Mouse (Mus musculus): ENCODE data around the gene Nhlrc2. TPM values are rescaled to one million over a fixed set of nuclear protein-coding genes. Genes with fewer than 3 reads are reported as not detected.
A peak's percentile ranks its signal among the peaks of the same experiment; 100 is the strongest.

The Nhlrc2 gene
- polyA plus RNA-seq, 1 experiment from 2014 or later: 11.5 TPM

DNA sequence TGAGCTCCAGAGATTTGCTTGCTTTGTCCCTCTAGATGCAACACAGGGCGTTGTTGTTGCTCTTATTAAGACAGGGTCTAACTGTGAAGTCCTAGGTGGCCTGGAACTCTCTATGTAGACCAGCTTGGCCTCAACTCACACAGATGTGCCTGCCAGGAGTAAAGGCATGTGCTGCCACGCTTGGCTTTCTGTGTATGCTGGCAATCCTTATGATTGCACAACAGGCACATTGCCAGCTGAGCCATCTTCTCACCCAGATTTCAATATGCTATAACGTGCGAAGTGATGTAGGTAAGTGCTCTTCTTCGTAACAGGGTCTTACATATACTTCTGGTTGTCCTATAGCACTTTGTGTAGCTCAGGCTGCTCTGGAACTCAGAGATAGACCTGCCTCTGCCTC lies 23.9 kb downstream of the Nhlrc2 start:
- no peak overlapping the region for H3K4me2 ChIP-seq (ENCODE audit: low read length)
- WGBS: 93% methylated on average over 5 of the region's 5 CpGs
- TF ChIP-seq CTCF (IDR thresholded peaks at IDR 0.05; ENCODE audit: low read depth): no peak
- no peak for DNase-seq (ENCODE audit: low spot score)
- no peaks in the 10 kb centered on the region for H3K4me1 ChIP-seq (replicated peaks; ENCODE audit: insufficient read depth, low read length)
- H3K27me3 ChIP-seq (ENCODE audit: insufficient read depth, low read length): no peaks in the 10 kb centered on the region
- H3K27ac ChIP-seq: no peak overlapping the region
- no peak overlapping the region for H3K4me3 ChIP-seq (replicated peaks; ENCODE audit: low read depth, low read length)
- no peaks in the 10 kb centered on the region for H3K9me3 ChIP-seq (replicated peaks; ENCODE audit: low read length)
- no peak for ATAC-seq (replicated peaks; ENCODE audit: low FRiP score, low read depth)
- peaks cover 5% of the 10 kb centered on the region for H3K36me3 ChIP-seq (ENCODE audit: insufficient read depth, low read length)
- no peak overlapping the region for H3K9ac ChIP-seq (ENCODE audit: low read depth, low read length)

DNA sequence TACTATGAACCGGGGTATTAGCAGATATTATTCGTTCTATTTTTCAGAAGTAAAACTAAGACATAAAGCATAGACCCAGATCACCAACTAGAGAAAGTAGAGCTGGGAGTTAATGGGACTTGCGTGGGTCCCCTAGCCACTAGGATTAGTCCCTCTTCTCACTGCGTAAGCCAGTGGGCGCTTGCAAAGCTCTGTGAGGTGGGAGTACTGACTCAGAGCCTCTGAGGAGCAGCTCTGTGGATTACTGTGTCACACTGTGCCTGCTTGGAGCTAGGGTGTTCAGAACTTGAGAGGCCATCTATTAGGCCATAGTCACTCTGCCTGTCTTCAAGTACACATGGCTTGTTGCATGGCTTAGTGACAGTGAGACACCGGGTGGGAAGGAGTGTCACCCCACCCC lies 25.1 kb downstream of the Nhlrc2 start:
- no peaks in the 10 kb centered on the region for H3K27me3 ChIP-seq (ENCODE audit: insufficient read depth, low read length)
- no peak overlapping the region for H3K4me3 ChIP-seq (replicated peaks; ENCODE audit: low read depth, low read length)
- H3K27ac ChIP-seq: no peak overlapping the region
- no peaks in the 10 kb centered on the region for H3K9me3 ChIP-seq (replicated peaks; ENCODE audit: low read length)
- no peaks in the 10 kb centered on the region for H3K4me1 ChIP-seq (replicated peaks; ENCODE audit: insufficient read depth, low read length)
- no peak for TF ChIP-seq CTCF (IDR thresholded peaks at IDR 0.05; ENCODE audit: low read depth)
- DNase-seq (ENCODE audit: low spot score) (no peak), ATAC-seq (replicated peaks; ENCODE audit: low FRiP score, low read depth) (no peak)
- H3K9ac ChIP-seq (ENCODE audit: low read depth, low read length): no peak overlapping the region
- H3K4me2 ChIP-seq (ENCODE audit: low read length): no peak overlapping the region
- H3K36me3 ChIP-seq (ENCODE audit: insufficient read depth, low read length): peaks cover 14% of the 10 kb centered on the region
- 89% methylated on average over 6 of the region's 6 CpGs for WGBS

DNA sequence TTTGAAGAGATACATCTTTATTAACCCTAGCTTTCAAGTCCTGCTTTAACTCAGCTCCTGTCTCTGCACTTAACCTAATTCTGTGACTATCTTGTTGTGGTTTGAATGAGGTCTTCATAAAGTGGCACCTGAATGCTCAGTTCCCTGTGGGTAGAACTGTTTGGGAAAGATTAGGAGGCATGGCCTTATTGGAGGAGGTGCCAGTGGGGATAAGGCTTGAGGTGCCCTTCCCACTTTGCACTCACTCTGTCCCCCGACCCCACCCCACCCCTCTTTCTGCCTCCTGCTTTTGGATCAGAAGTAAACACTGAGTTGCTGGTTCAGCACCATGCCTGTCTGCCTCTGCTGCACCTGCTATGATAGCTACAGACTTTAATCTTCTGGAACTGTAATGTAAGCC lies 29.7 kb downstream of the Nhlrc2 start:
- Histone ChIP-seq H3K9me3 (replicated peaks; ENCODE audit: low read length) (no peaks in the 10 kb centered on the region), H3K4me1 (replicated peaks; ENCODE audit: insufficient read depth, low read length) (0 out of 2 replicates have a peak, but pooled peaks cover under 1% of the 10 kb centered on the region), H3K36me3 (ENCODE audit: insufficient read depth, low read length) (peaks cover 18% of the 10 kb centered on the region), H3K27me3 (ENCODE audit: insufficient read depth, low read length) (no peaks in the 10 kb centered on the region), H3K9ac (ENCODE audit: low read depth, low read length) (no peak overlapping the region), H3K4me2 (ENCODE audit: low read length) (no peak overlapping the region), H3K27ac (no peak overlapping the region), H3K4me3 (replicated peaks; ENCODE audit: low read depth, low read length) (no peak overlapping the region)
- no peak for DNase-seq (ENCODE audit: low spot score)
- WGBS: 95% methylated on average over 1 of the region's 1 CpGs
- no peak for ATAC-seq (replicated peaks; ENCODE audit: low FRiP score, low read depth)
- TF ChIP-seq CTCF (IDR thresholded peaks at IDR 0.05; ENCODE audit: low read depth): no peak

DNA sequence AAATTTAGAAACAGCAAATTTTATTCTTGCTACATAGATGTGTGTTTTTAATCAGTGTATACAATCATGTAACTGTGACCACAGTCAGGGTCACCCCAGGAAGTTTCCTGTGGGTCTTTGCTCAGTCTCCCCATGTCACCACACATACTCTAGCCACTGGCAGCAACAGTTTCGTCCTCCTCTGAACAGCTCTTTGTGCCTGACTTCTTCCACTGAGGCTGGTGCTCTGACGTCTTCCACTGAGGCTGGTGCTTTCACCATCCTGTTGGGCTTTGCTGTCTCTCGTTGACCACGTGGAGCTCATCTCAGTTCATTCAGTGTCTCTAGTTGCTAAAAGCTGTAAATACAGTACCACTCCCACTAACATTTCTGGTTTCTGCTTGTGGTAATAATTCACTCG lies 33.9 kb downstream of the Nhlrc2 start:
- WGBS: 77% methylated on average over 5 of the region's 5 CpGs
- Histone ChIP-seq H3K4me1 (replicated peaks; ENCODE audit: insufficient read depth, low read length) (0 out of 2 replicates have a peak, but pooled peaks cover 3% of the 10 kb centered on the region), H3K9me3 (replicated peaks; ENCODE audit: low read length) (no peaks in the 10 kb centered on the region), H3K36me3 (ENCODE audit: insufficient read depth, low read length) (peaks cover 24% of the 10 kb centered on the region), H3K9ac (ENCODE audit: low read depth, low read length) (no peak overlapping the region), H3K27ac (no peak overlapping the region), H3K4me3 (replicated peaks; ENCODE audit: low read depth, low read length) (no peak overlapping the region), H3K27me3 (ENCODE audit: insufficient read depth, low read length) (no peaks in the 10 kb centered on the region), H3K4me2 (ENCODE audit: low read length) (no peak overlapping the region)
- no peak for TF ChIP-seq CTCF (IDR thresholded peaks at IDR 0.05; ENCODE audit: low read depth)
- ATAC-seq (replicated peaks; ENCODE audit: low FRiP score, low read depth): no peak
- DNase-seq (ENCODE audit: low spot score): no peak

DNA sequence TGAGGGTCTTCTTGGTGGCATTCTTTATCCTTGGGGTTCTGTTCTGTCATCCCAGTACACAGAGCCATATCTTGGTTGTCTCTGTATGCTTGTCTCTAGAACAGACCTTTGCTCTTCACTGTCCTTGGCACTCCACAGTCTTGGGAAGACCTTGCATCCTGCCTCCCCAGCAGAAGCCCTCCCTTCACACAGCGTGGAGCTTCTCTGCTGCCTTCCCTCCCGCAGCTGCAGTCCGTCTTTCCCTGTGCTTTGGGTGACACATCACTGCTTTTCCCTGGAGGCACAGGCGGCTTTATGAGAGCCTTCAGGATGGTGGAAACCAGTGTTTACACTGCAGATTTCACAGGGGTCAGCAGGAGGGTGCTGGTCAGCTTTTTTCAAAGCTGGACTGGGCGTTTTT lies 35.7 kb downstream of the Nhlrc2 start:
- ATAC-seq (replicated peaks; ENCODE audit: low FRiP score, low read depth): no peak
- H3K4me2 ChIP-seq (ENCODE audit: low read length): no peak overlapping the region
- WGBS: 23% methylated on average over 5 of the region's 5 CpGs
- H3K9ac ChIP-seq (ENCODE audit: low read depth, low read length): no peak overlapping the region
- peaks cover 22% of the 10 kb centered on the region; the same call in 1 of the 2 replicates for H3K36me3 ChIP-seq (ENCODE audit: insufficient read depth, low read length)
- DNase-seq (ENCODE audit: low spot score): peak; percentile 76
- no peak overlapping the region for H3K27ac ChIP-seq
- H3K4me1 ChIP-seq (replicated peaks; ENCODE audit: insufficient read depth, low read length): 0 out of 2 replicates have a peak, but pooled peaks cover 3% of the 10 kb centered on the region
- TF ChIP-seq CTCF (IDR thresholded peaks at IDR 0.05; ENCODE audit: low read depth): no peak
- no peaks in the 10 kb centered on the region for H3K27me3 ChIP-seq (ENCODE audit: insufficient read depth, low read length)
- no peak overlapping the region for H3K4me3 ChIP-seq (replicated peaks; ENCODE audit: low read depth, low read length)
- no peaks in the 10 kb centered on the region for H3K9me3 ChIP-seq (replicated peaks; ENCODE audit: low read length)

DNA sequence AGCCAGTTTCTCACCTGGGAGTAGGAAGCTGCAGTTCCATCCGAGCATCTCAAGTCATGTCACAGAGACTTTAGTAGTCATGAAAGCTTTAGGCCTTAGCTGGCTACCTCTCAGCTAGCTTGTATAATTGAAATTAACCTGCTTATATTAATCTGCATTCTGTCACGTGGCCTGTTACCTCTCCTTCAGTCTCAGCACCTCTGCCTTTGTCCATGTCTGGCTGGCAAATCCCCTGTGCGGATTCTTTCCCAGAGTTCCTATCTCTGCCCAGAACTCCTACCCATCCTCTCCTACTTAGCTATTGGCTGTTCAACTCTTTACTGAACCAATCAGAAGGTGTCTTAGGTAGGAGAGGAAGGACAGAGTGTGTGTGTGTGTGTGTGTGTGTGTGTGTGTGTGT lies 36.2 kb downstream of the Nhlrc2 start:
- no peak for TF ChIP-seq CTCF (IDR thresholded peaks at IDR 0.05; ENCODE audit: low read depth)
- Histone ChIP-seq H3K27ac (no peak overlapping the region), H3K9me3 (replicated peaks; ENCODE audit: low read length) (no peaks in the 10 kb centered on the region), H3K4me3 (replicated peaks; ENCODE audit: low read depth, low read length) (no peak overlapping the region), H3K36me3 (ENCODE audit: insufficient read depth, low read length) (peaks cover 26% of the 10 kb centered on the region; the same call in 1 of the 2 replicates), H3K4me1 (replicated peaks; ENCODE audit: insufficient read depth, low read length) (0 out of 2 replicates have a peak, but pooled peaks cover 3% of the 10 kb centered on the region), H3K4me2 (ENCODE audit: low read length) (no peak overlapping the region), H3K27me3 (ENCODE audit: insufficient read depth, low read length) (no peaks in the 10 kb centered on the region), H3K9ac (ENCODE audit: low read depth, low read length) (no peak overlapping the region)
- DNase-seq (ENCODE audit: low spot score) (no peak), ATAC-seq (replicated peaks; ENCODE audit: low FRiP score, low read depth) (no peak)
- WGBS: 83% methylated on average over 3 of the region's 3 CpGs

DNA sequence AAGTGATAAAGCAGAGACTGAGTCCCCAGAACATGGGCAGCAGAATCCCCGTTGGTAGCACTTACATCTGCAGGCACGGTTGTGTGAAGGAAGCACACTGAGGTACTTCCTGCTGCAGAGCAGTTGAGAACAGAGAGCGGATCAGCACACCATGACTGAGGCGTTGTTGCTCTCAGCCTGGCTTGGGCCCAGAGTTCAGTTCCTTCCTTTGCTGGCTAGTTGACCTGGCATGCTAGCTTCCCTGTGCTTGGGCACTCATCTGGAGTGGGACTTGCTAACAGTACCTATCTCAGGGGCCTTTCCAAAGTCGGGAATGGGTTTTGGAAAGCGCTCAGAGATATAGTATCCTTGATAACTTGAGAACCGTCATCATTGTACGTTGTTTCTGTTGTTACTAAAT lies 38.3 kb downstream of the Nhlrc2 start:
- Histone ChIP-seq H3K4me3 (replicated peaks; ENCODE audit: low read depth, low read length) (no peak overlapping the region), H3K36me3 (ENCODE audit: insufficient read depth, low read length) (peaks cover 33% of the 10 kb centered on the region; the same call in 1 of the 2 replicates), H3K9me3 (replicated peaks; ENCODE audit: low read length) (no peaks in the 10 kb centered on the region), H3K4me1 (replicated peaks; ENCODE audit: insufficient read depth, low read length) (0 out of 2 replicates have a peak, but pooled peaks cover 3% of the 10 kb centered on the region), H3K27ac (no peak overlapping the region), H3K27me3 (ENCODE audit: insufficient read depth, low read length) (no peaks in the 10 kb centered on the region), H3K4me2 (ENCODE audit: low read length) (no peak overlapping the region), H3K9ac (ENCODE audit: low read depth, low read length) (no peak overlapping the region)
- 81% methylated on average over 8 of the region's 8 CpGs for WGBS
- ATAC-seq (replicated peaks; ENCODE audit: low FRiP score, low read depth): no peak
- TF ChIP-seq CTCF (IDR thresholded peaks at IDR 0.05; ENCODE audit: low read depth): no peak
- no peak for DNase-seq (ENCODE audit: low spot score)
